Mouse (Mus musculus) kidney, embryonic 16.5 days (tissue): Measurements from ENCODE around the gene Spef2. TPM values are rescaled to one million over a fixed set of nuclear protein-coding genes. Genes with fewer than 3 reads are reported as not detected.
"Not testable (repeated sequence)": the region's sequence is repeated elsewhere in the genome, so short reads cannot be mapped to it uniquely, and the experiment has no call there.

ENCODE experiments used
- ATAC-seq: fragments of 200-750 bp; cut with Nextera tagmentation; 2 replicates; pipeline ENCODE4 v1.8.0; 2017; ENCODE audit warnings: moderate TSS enrichment; ENCODE audit not compliant: low FRiP score, low TSS enrichment
- H3K27ac ChIP-seq: fragments of 300-500 bp; sonication (generic); 2 replicates; pipeline ENCODE4 v1.5.1; 2014; ENCODE audit warnings: low read length
- H3K27me3 ChIP-seq: fragments of 300-500 bp; sonication (generic); 2 replicates; pipeline ENCODE4 v1.6.1; 2014; ENCODE audit warnings: low read length, control low read depth, mixed read lengths; ENCODE audit not compliant: insufficient read depth
- H3K36me3 ChIP-seq: fragments of 300-500 bp; sonication (generic); 2 replicates; pipeline ENCODE4 v1.6.1; 2014; ENCODE audit warnings: low read length, control low read depth, mixed read lengths; ENCODE audit not compliant: insufficient read depth
- H3K4me1 ChIP-seq: fragments of 300-500 bp; sonication (generic); 2 replicates; pipeline ENCODE4 v1.6.1; 2014; ENCODE audit warnings: low read length, control low read depth, mixed read lengths; ENCODE audit not compliant: insufficient read depth
- H3K4me2 ChIP-seq: fragments of 300-500 bp; sonication (generic); replicated peaks from 2 replicates; pipeline ENCODE4 v1.6.1; 2014; ENCODE audit warnings: low read depth, low read length
- H3K4me3 ChIP-seq: fragments of 300-500 bp; sonication (generic); 2 replicates; pipeline ENCODE4 v1.5.1; 2014; ENCODE audit warnings: mild to moderate bottlenecking, low read length
- H3K9ac ChIP-seq: fragments of 300-500 bp; sonication (generic); replicated peaks from 2 replicates; pipeline ENCODE4 v1.6.1; 2014; ENCODE audit warnings: low read length
- H3K9me3 ChIP-seq: fragments of 300-500 bp; sonication (generic); 2 replicates; pipeline ENCODE4 v1.6.1; 2016; ENCODE audit warnings: low read length, control low read depth
- WGBS: fragments of 180-500 bp; shearing (Covaris S2); extraction: QIAGEN DNeasy Blood & Tissue Kit; methylation state at CpG from one replicate; pipeline ENCODE4 v1.1.7; 2014; 5-methylcytosine and 5-hydroxymethylcytosine counted together
- polyA plus RNA-seq: library from polyadenylated mRNA; unstranded; fragments of >200 nt; fragmentation: Nextera tagmentation; extraction: Ambion mirVana; gene quantifications from 2 replicates; pipeline ENCODE4 v1.2.1, GENCODE M21; 2015

Spef2 gene
- polyA plus RNA-seq = 0.17 and 0.39 TPM in 2 replicates

- no peaks in the 10 kb centered on the region for H3K9me3 ChIP-seq
- peak within 1 kb of the TSS; percentile 42 for H3K4me3 ChIP-seq
- peak; percentile 97 for ATAC-seq
- H3K9ac ChIP-seq = no peak within 1 kb of the TSS
- peak within 1 kb of the TSS; percentile 34 for H3K4me2 ChIP-seq
- WGBS = 24% methylated on average over 16 of the region's 16 CpGs
- H3K4me1 ChIP-seq = no peaks in the 10 kb centered on the region
- H3K27ac ChIP-seq = no peak within 1 kb of the TSS
- H3K27me3 ChIP-seq = no peaks in the 10 kb centered on the region
- H3K36me3 ChIP-seq = no peaks in the 10 kb centered on the region
Measured at GRCm38 (mm10) chr15:9748359-9749102, at the start of gene Spef2. Gene Spef2 (minus strand): TSS chr15:9748868.

- no peak overlapping the region for H3K4me2 ChIP-seq
- no peak for ATAC-seq
- no peaks in the 10 kb centered on the region for H3K9me3 ChIP-seq
- H3K9ac ChIP-seq = no peak overlapping the region
- WGBS = 84% methylated on average over 3 of the region's 3 CpGs
- no peaks in the 10 kb centered on the region for H3K36me3 ChIP-seq
- no peaks in the 10 kb centered on the region for H3K4me1 ChIP-seq
- no peaks in the 10 kb centered on the region for H3K27me3 ChIP-seq
- H3K27ac ChIP-seq = no peak overlapping the region
- H3K4me3 ChIP-seq = no peak overlapping the region
Measured at GRCm38 (mm10) chr15:9794131-9794530, 45.5 kb upstream of the Spef2 start.

- Histone ChIP-seq H3K9me3 (no peaks in the 10 kb centered on the region), H3K9ac (no peak overlapping the region), H3K27me3 (no peaks in the 10 kb centered on the region), H3K36me3 (no peaks in the 10 kb centered on the region), H3K4me1 (no peaks in the 10 kb centered on the region), H3K4me2 (no peak overlapping the region), H3K4me3 (no peak overlapping the region), H3K27ac (no peak overlapping the region)
- 25% methylated on average over 3 of the region's 3 CpGs for WGBS
- peak; percentile 70; the same call in 1 of the 2 replicates for ATAC-seq
Measured at GRCm38 (mm10) chr15:9788245-9789030, 39.8 kb upstream of the Spef2 start.

- not testable (repeated sequence) for H3K27me3 ChIP-seq, H3K4me1 ChIP-seq, H3K9ac ChIP-seq, H3K4me2 ChIP-seq, H3K36me3 ChIP-seq, ATAC-seq, H3K4me3 ChIP-seq, H3K27ac ChIP-seq, H3K9me3 ChIP-seq
- 94% methylated on average over 6 of the region's 6 CpGs for WGBS
Measured at GRCm38 (mm10) chr15:9774222-9775142, 25.8 kb upstream of the Spef2 start.

- H3K36me3 ChIP-seq = no peaks in the 10 kb centered on the region
- no peak overlapping the region for H3K27ac ChIP-seq
- H3K9ac ChIP-seq = no peak overlapping the region
- no peaks in the 10 kb centered on the region for H3K9me3 ChIP-seq
- no peaks in the 10 kb centered on the region for H3K4me1 ChIP-seq
- ATAC-seq = no peak; the same call in 1 of the 2 replicates
- no peak overlapping the region for H3K4me3 ChIP-seq
- no peaks in the 10 kb centered on the region for H3K27me3 ChIP-seq
- H3K4me2 ChIP-seq = no peak overlapping the region
- 54% methylated on average over 4 of the region's 4 CpGs for WGBS
Measured at GRCm38 (mm10) chr15:9768184-9768918, 19.7 kb upstream of the Spef2 start.

GRCm38 (mm10) chr15:9767034-9767433 lies 18.4 kb upstream of the Spef2 start:
- ATAC-seq = no peak
- Histone ChIP-seq H3K27ac (no peak overlapping the region), H3K27me3 (no peaks in the 10 kb centered on the region), H3K4me1 (no peaks in the 10 kb centered on the region), H3K9ac (no peak overlapping the region), H3K4me3 (no peak overlapping the region), H3K4me2 (no peak overlapping the region), H3K36me3 (no peaks in the 10 kb centered on the region), H3K9me3 (no peaks in the 10 kb centered on the region)

GRCm38 (mm10) chr15:9750966-9751365 lies 2.3 kb upstream of the Spef2 start:
- H3K36me3 ChIP-seq = no peaks in the 10 kb centered on the region
- H3K4me2 ChIP-seq = no peak overlapping the region
- no peak overlapping the region for H3K4me3 ChIP-seq
- no peaks in the 10 kb centered on the region for H3K9me3 ChIP-seq
- no peak overlapping the region for H3K27ac ChIP-seq
- H3K4me1 ChIP-seq = no peaks in the 10 kb centered on the region
- 92% methylated on average over 3 of the region's 3 CpGs for WGBS
- no peak overlapping the region for H3K9ac ChIP-seq
- ATAC-seq = no peak
- no peaks in the 10 kb centered on the region for H3K27me3 ChIP-seq

GRCm38 (mm10) chr15:9747410-9748104 lies 1.1 kb downstream of the Spef2 start:
- H3K36me3 ChIP-seq = no peaks in the 10 kb centered on the region
- 65% methylated on average over 5 of the region's 5 CpGs for WGBS
- H3K9me3 ChIP-seq = no peaks in the 10 kb centered on the region
- ATAC-seq = no peak
- H3K4me3 ChIP-seq = no peak overlapping the region
- no peak overlapping the region for H3K9ac ChIP-seq
- H3K27ac ChIP-seq = no peak overlapping the region
- no peak overlapping the region for H3K4me2 ChIP-seq
- H3K4me1 ChIP-seq = no peaks in the 10 kb centered on the region
- no peaks in the 10 kb centered on the region for H3K27me3 ChIP-seq

- Histone ChIP-seq H3K27me3 (no peaks in the 10 kb centered on the region), H3K4me2 (no peak overlapping the region), H3K4me3 (no peak overlapping the region), H3K27ac (no peak overlapping the region), H3K9me3 (no peaks in the 10 kb centered on the region), H3K9ac (no peak overlapping the region), H3K4me1 (no peaks in the 10 kb centered on the region), H3K36me3 (no peaks in the 10 kb centered on the region)
- no peak for ATAC-seq
- 91% methylated on average over 3 of the region's 3 CpGs for WGBS
Measured at GRCm38 (mm10) chr15:9742172-9742571, 6.5 kb downstream of the Spef2 start.
